Mouse (Mus musculus) megakaryocyte, embryonic 14.5 days (primary cell): Measurements from ENCODE around the gene Tph1.

ENCODE experiments used
- FLI1 ChIP-seq: IDR thresholded peaks from 2 replicates; pipeline ENCODE4 v1.6.1; 2012; ENCODE audit warnings: low read length, inconsistent platforms, mixed read lengths
- GATA1 ChIP-seq: IDR thresholded peaks from 3 replicates; pipeline ENCODE4 v1.6.1; 2012; ENCODE audit warnings: mixed read lengths, low read length, inconsistent platforms, borderline replicate concordance

DNA sequence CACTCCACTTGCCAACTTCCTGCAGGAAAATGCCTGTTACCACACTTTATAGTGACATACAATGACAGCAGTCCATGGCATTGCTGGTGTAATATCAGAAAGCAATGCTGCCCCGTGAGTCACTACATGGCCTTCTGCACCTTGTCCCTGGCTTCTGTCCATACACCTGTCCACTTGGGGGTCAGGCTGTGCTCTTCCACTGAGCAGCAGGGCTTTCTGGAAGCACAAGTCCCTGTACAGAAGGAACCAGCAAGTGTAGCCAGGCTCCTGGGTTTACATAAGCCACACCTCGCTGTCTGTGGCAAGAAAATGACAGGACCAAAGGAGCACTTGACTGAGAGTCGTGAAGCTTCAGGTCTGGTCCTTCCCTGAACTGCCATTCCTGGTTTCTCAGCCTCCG is 63.0 kb downstream of the Tph1 start:
- TF ChIP-seq GATA1 (no peak), FLI1 (no peak)
